Mouse (Mus musculus) liver, postnatal 0 days (tissue): ENCODE results near the gene Rexo2. TPM values are rescaled to one million over a fixed set of nuclear protein-coding genes. Genes with fewer than 3 reads are reported as not detected.

Experiments used
- ATAC-seq: fragments of 200-750 bp; cut with Nextera tagmentation; 2 replicates; pipeline ENCODE4 v1.8.0; 2017; ENCODE audit warnings: mild to moderate bottlenecking, moderate library complexity
- DNase-seq: peaks from one replicate; pipeline ENCODE4 v3.0.0-alpha.2; 2016
- H3K27ac ChIP-seq: fragments of 300-500 bp; sonication (generic); 2 replicates; pipeline ENCODE4 v1.5.1; 2014; ENCODE audit warnings: antibody characterized with exemption, moderate library complexity, mild to moderate bottlenecking, low read depth
- H3K27me3 ChIP-seq: fragments of 300-500 bp; sonication (generic); 2 replicates; pipeline ENCODE4 v1.6.1; 2014; ENCODE audit warnings: low read length, control low read depth, mixed read lengths; ENCODE audit not compliant: insufficient read depth
- H3K36me3 ChIP-seq: fragments of 300-500 bp; sonication (generic); replicated peaks from 2 replicates; pipeline ENCODE4 v1.6.1; 2014; ENCODE audit warnings: mild to moderate bottlenecking, control low read depth, low read length, moderate library complexity, mixed read lengths; ENCODE audit not compliant: insufficient read depth
- H3K4me1 ChIP-seq: fragments of 300-500 bp; sonication (generic); 2 replicates; pipeline ENCODE4 v1.6.1; 2014; ENCODE audit warnings: antibody characterized with exemption, mild to moderate bottlenecking, control low read depth; ENCODE audit not compliant: insufficient read depth
- H3K4me2 ChIP-seq: fragments of 300-500 bp; sonication (generic); 2 replicates; pipeline ENCODE4 v1.6.1; 2014; ENCODE audit warnings: low read depth, mild to moderate bottlenecking, low read length, moderate library complexity, mixed read lengths
- H3K4me3 ChIP-seq: fragments of 300-500 bp; sonication (generic); 2 replicates; pipeline ENCODE4 v1.5.1; 2014; ENCODE audit warnings: low read depth, low read length
- H3K9ac ChIP-seq: fragments of 300-500 bp; sonication (generic); replicated peaks from 2 replicates; pipeline ENCODE4 v1.6.1; 2014; ENCODE audit warnings: mild to moderate bottlenecking, moderate library complexity
- H3K9me3 ChIP-seq: fragments of 300-500 bp; sonication (generic); 2 replicates; pipeline ENCODE4 v1.6.1; 2016; ENCODE audit warnings: mild to moderate bottlenecking, control low read depth, low read length, mixed read lengths
- CTCF ChIP-seq: sonication (generic); IDR thresholded peaks from 2 replicates; pipeline ENCODE4 v1.5.1; 2016; ENCODE audit warnings: antibody characterized with exemption, low read depth
- EP300 ChIP-seq: IDR thresholded peaks from 2 replicates; pipeline ENCODE4 v1.6.1; 2016; ENCODE audit warnings: antibody characterized with exemption, low read depth, mild to moderate bottlenecking
- WGBS: fragments of 180-500 bp; shearing (Covaris S2); extraction: QIAGEN DNeasy Blood & Tissue Kit; methylation state at CpG from one replicate; pipeline ENCODE4 v1.1.7; 2014; ENCODE audit not compliant: insufficient replicate concordance; 5-methylcytosine and 5-hydroxymethylcytosine counted together
- microRNA-seq: library from miRNA; unstranded; fragments of <30 nt; microRNA quantifications from one replicate; pipeline ENCODE4, GENCODE M21; 2016
- polyA plus RNA-seq: library from polyadenylated mRNA; unstranded; fragments of >200 nt; fragmentation: Nextera tagmentation; extraction: Ambion mirVana; gene quantifications from 2 replicates; pipeline ENCODE4 v1.2.1, GENCODE M21; 2015

Gene Rexo2
- polyA plus RNA-seq, 1 experiment from 2014 or later: 65.9 TPM

DNA sequence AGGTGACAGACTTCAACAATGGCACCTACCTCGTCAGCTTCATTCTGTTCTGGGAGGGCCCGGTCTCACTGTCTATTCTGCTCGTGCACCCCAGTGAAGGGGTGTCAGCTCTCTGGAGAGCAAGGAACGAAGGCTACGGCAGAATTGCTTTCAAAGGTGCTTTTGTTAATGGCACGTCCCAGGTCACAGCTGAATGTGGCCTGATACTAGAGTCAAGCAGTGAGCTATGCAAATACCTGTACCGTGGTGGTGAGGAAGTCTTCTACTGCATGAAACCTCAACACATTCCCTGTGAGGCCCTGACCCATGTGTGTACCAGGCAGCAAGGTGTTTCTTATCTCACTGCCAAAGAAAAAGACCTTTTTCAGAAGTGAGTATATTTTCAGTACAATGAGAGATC lies 60.0 kb downstream of the Rexo2 start:
- no peaks in the 10 kb centered on the region for H3K9me3 ChIP-seq
- no peaks in the 10 kb centered on the region for H3K36me3 ChIP-seq
- DNase-seq (no peak), ATAC-seq (no peak)
- no peak overlapping the region for H3K4me2 ChIP-seq
- no peak overlapping the region for H3K27ac ChIP-seq
- H3K27me3 ChIP-seq: no peaks in the 10 kb centered on the region
- H3K4me3 ChIP-seq: no peak overlapping the region
- no peaks in the 10 kb centered on the region for H3K4me1 ChIP-seq
- WGBS: 75% methylated on average over 7 of the region's 7 CpGs
- no peak for TF ChIP-seq CTCF
- no peak for TF ChIP-seq EP300
- H3K9ac ChIP-seq: no peak overlapping the region

DNA sequence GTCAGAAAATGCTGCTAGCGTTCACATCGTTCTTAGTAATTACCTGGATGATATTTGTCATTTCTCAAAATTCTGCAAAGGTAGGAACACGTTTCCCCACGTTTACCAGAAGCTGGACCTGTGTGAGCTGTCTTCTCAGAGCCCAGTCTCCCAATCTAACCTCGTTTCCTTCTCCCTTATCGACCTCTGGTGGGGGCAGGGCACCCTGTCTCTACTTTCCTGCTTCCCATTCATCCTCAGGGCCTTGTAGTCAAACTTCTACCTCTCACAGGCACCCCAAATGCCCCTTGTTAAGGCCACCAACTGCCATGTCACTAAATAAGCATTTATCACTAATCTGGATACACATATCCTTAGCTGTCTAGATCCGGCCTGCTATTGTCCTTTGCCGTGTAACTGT lies 61.6 kb downstream of the Rexo2 start:
- TF ChIP-seq CTCF (no peak), EP300 (no peak)
- Histone ChIP-seq H3K36me3 (no peaks in the 10 kb centered on the region), H3K27me3 (no peaks in the 10 kb centered on the region), H3K27ac (no peak overlapping the region), H3K4me1 (0 out of 2 replicates have a peak, but pooled peaks cover 2% of the 10 kb centered on the region), H3K4me3 (no peak overlapping the region), H3K4me2 (no peak overlapping the region), H3K9me3 (no peaks in the 10 kb centered on the region), H3K9ac (no peak overlapping the region)
- ATAC-seq: no peak
- 46% methylated on average over 8 of the region's 8 CpGs for WGBS
- DNase-seq: no peak

Small RNA genes within 50 kb of the gene (microRNA-seq; reads per million reads assigned to microRNA genes)
- gene Gm23653: not detected

Other genes starting within 250 kb of the Rexo2 start
- gene Nxpe2, start 127.2 kb downstream of the Rexo2 start, polyA plus RNA-seq: 70.5 and 73.0 TPM in 2 replicates
- 52.1 and 54.0 TPM in 2 replicates for gene Rbm7, start 14.7 kb upstream of the Rexo2 start, polyA plus RNA-seq
- gene Gm5617, start 14.8 kb upstream of the Rexo2 start, polyA plus RNA-seq: 62.8 and 64.2 TPM in 2 replicates
- 0.34 and 0.41 TPM in 2 replicates for gene Nnmt, start 124.5 kb upstream of the Rexo2 start, polyA plus RNA-seq